Mouse (Mus musculus) 3134 (cell line): Measurements from ENCODE around the gene Micu1.

Source experiments
- DNase-seq: peaks from one replicate; pipeline ENCODE4 v3.0.0-alpha.2; 2011; ENCODE audit warnings: low spot score; ENCODE audit not compliant: insufficient read length; ENCODE audit errors: extremely low read depth

Micu1 gene

DNA sequence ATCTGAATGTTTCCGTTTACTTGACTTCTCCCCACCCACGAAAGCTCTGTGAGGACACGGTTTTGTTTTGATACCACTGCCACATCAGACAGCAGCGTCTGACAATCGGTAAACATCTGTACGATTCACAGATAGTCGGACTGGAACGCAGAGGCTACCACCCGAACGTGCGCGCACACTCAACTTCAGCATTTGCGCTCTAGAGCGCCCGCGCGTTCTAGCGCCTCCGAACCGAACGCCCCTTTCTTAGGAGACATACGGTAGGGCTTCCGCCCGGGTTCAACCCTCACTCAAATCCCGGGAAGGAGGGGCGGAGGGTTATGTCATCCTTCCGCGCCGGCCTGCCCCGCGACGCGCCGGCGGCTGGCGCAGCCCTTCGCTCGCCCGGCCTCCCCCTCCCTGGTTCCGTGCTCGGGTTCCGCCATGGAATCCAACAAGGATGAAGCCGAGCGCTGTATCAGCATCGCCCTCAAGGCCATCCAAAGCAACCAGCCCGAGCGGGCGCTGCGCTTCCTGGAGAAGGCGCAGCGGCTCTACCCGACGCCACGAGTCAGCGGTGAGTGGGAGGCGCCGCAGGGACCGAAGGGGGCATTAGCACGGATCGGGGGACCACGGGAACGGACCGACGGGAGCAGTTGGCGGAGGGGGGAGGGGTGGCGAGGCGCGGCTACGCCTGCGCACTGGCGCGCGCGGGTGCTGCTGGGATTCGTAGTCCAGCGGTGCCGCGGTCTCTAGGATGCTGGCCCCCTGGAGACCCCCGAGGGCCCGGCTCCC lies 177.2 kb downstream of the Micu1 start, which contains the start of gene Dnajb12:
Gene Dnajb12, plus strand, starts transcription at position 302 of the 774 bp plus-strand sequence.
- peak; percentile 95 for DNase-seq

DNA sequence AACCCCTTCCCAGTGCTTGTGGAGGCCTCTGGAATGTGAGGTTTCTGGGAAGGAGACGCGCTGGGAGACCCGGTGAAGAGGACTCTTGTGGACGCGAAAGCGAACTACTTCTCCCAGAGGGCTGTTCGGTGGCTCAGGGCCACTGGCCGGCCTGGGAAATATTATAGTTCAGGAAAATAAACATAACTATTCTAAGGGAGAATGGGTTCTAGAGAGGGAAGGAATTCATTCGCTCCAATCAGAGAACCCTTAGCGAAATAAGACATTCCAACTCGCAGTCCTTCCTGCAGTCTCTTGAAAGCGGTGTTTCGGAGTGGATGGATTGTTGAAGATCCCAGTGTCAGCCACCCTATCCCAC lies 177.7 kb downstream of the Micu1 start:
- no peak for DNase-seq

DNA sequence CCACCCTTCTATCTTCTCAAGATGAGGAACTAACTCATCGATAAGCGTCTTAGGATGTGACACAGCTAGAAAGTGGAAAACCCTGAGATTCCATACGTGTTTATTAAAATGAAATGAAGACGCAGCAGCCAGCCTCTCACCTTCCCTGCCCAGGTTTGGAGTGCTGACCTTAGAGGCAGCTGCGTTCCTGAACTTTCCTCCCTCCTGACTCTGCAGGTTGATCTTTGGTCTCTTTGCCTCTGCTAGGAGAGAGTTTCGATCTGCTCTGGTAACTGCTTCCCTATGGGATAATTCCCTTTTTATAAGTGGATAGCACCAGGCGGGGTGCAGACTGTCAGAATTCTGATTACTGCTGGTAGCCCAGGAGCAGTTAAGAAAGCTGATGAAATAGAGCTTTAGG lies 178.6 kb downstream of the Micu1 start:
- DNase-seq, result no peak

DNA sequence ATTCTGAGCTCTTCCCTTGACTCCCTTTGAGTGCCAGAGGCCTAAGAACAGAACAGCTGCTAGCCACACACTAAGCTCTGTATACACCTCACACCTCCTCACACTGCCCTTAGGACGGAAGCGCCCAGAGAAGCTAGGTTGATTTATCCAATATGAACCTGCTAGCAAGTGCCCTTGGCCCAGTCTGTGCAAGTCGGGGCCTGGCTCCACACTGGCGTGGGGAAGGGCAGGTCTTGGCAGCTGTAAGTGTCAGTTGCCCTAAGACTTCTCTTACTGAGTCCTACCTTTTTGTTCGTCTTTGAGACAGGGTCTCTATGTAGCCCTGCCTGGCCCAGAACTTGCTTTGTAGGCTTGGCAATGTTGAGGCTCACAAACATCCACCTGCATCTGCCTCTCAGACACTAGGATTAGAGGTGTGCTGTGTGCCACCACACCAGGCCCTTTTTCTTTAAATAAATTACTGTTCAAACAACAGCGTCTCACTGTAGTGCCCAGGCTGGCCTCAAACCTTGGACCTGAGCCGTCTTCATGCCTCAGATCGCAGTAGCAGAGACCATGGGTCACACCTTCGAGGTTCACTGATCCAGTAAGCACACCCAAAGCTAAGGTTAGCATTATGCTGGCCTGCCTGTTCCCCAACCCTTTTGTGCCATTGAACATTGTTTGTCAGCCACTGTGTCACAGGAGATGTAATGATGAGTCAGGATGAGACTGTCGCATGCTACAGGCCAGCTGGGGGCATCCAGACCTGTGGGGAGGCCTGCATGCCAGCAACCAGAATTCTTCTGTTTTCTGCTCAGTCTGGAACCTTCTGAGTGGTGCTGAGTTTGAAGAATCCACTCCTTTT lies 182.3 kb downstream of the Micu1 start:
- DNase-seq, result no peak

DNA sequence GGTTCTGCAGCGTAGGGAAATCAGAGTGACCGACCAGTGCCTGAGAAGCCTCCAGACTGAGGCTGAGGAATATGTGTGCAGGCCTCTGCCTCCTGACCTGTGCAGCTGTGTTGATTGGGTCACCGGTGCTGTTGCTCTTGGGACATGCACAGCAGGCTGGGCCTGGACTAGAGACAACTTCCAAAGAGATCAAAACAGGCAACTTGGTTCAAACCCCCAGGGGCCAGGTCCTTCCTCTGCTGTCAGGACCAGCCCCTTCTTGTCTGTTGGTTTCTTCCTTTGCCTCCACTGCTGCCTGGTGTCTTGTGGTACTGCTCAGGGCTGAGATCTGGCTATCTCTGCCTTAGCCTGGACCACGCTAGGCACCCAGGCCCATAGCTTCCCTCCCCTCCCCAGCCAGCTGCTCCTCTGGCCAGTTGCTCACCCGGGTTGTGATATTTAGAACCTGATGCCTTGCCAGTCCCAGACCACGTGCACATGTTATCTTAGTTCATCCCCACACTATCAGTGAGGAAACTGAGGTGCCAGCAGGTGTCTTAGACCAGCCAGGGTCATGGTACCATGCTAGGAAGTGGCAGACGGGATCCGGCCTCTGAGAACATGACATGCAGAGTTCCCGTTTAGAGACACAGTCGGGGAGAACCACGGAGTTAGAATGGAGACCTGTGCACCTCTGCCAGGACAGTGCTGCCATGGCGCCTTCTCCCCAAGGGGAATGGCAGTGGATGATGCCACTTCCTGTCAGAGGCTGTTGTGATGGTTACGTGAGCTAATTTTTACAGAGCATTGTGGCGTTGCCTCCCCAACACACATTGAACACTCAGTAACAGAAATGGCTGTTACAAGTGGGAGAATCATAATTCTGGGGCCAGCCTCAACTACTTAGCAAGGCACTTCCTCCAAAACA lies 183.2 kb downstream of the Micu1 start:
- no peak for DNase-seq

DNA sequence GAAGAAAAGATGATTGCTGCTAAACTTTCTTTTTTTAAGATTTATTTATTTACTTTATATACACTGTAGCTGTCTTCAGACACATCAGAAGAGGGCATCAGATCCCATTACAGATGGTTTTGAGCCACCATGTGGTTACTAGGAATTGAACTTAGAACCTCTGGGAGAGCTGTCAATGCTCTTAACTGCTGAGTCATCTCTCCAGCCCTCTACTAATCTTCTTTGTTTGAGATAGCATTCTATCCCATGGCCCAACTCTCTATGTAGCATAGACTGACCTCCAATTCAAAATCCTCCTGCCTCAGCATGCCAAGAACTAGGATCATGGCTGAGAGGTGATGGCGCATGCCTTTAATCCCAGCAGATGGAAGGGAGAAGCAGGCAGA lies 183.8 kb downstream of the Micu1 start:
- DNase-seq, result no peak

DNA sequence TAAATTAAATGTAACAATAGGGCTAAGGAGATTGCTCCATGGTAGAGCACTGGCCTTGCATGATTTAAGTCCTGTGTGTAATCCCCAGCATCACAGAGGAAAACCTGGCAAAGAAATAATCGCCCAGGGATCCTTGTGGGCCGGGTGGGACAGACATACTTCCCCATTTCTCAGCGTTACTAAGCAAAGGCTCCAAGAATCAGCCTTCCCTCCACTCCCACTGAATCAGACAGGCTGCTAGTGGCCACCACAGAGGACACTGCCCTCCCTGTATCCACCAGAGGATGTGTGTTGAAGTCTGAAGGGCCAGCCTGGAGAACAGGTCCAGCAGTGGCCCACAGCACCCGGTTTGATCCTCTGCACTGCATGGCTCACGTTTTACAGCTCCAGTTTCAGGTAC lies 185.2 kb downstream of the Micu1 start:
- DNase-seq, result no peak

DNA sequence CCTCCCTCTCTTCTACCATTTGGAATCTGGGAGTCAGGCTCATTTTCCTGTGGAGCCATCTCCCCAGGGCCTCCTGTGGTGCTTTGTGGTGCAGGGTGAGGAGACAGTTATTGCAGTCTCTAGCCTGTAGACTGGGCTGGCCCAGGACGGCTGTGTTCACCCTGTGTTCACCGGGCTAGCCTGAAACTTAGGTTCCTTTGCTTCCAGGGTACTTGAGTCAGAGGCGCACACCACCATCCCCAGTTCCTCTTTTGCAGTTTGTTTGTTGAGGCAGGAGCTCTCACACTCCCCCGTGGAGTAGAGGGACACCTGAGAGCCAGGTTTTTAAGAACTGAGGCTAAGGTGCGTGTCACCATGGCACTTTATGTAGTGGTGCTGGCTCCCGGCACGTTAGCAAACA lies 187.1 kb downstream of the Micu1 start:
- no peak for DNase-seq

DNA sequence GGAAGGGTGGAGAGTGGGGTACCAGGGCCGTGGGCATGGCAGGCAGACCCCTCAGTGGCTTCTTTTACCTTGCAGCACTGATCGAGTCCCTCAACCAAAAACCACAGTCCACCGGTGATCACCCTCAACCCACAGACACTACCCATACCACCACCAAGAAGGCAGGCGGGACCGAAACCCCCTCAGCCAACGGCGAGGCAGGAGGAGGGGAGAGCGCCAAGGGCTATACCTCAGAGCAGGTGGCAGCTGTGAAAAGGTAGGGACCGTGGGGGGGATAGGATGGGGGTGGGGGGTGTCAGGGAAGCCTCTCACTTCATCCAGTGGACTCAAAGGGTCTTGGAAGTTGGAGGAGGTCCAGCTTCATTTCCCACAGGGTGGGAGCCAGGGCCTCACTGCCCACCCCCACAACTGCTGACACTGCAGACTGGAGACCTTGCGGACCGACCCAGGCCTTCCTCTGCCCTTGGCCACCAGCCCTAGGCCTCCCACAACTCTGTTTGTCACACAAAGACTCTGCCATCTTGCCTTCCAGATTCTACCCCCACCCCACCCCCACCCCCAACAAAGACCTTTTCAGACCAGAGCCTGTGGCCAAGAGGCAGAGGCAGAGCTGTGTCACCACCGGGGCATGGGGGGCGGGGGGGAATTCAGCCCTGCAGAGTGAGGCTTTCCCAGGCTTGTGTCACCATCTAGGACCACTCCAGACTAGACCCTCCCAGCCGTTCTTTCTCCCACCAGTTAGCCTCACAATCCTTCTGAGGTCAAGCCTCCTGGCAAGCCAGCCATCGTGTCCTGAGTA lies 187.9 kb downstream of the Micu1 start:
- no peak for DNase-seq

DNA sequence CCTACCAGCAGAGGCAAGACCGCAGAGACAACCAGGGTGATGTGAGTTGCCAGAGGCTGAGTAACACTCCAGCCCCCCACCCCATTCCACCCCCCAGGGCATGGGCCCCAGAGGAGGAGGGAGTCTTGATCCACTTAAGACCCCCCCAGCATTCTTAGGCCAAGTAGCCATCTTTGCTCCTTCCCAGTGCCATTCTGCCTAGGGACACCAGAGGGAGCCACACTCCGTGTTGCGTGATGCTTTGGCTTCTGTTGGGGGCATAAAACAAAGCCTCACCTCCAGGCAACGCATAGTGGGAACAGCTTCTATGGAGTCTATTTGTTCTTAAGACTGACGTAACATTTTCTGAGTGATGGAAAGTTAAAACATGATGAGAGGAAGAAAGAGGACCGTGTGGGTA lies 190.7 kb downstream of the Micu1 start:
- no peak for DNase-seq

DNA sequence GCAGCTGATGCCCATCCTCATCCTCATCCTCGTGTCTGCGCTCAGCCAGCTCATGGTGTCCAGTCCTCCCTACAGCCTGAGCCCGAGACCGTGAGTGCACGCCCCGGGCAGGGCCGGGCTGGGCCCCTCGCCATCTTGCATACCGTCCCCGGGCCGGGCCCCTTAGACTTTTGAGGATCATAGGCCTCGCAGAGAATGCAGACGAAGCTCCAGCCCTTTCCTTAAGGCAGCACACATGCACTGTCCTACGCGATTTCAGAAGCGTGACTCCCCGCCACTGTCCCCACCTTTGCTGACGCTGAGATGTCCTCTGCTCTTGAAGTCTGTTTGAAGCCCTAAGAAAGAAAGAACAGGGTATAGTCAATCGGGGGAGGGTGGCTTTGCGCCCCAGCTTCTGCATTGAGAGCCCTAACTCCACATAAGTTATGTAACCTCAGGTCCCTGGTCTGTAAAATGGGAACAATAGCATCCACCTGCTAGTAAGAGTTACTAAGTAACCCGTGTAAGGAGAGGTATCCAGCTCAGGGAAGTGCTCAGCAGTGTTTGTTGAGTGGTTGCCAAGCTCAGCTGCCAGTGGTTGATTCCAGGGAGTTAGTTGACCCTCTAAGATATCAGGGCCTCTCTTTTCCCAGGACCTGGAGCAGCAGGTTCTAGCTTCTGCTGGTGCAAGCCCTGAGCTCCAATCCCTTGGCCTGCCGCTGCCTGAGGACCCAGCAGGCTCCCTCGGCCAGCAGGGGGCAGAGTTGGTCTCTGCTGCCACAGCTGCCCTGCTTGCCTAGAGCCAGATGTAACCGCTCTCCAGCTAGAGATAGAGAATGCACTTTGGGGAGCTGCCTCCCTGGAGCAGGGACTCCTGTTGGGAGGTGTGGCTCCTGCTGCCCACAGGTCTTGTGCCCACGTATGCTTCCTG lies 192.2 kb downstream of the Micu1 start:
- DNase-seq, result peak; percentile 78

DNA sequence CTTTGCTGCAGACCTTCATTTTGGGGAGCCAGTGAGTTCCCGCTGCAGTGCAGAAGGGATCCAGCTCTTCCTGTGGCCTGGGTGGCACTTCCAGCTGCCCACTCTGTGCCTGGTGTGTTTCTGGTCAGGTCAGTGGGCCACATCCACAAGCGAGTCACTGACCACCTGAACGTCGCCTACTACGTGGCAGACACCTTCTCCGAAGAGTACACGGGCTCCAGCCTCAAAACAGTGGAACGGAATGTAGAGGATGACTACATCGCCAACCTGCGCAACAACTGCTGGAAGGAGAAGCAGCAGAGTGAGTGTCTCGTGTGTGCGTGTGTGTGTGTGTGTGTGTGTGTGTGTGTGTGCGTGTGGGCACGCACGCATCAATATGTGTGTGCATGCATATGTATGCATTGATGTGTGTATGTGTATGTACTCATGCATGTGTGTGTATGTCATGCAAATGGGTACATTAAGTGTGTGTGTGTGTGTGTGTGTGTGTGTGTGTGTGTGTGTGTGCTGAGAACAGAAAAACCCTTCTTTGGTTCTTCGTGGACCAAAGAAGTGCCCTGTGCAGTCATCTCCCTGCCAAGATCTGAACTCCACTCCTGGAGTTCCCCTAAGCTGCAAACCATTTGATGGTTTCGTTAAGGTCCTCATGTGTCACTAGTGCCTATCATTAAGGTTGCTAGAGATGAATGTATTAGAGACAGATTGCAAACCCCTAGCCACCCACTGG lies 193.3 kb downstream of the Micu1 start:
- DNase-seq, result no peak

DNA sequence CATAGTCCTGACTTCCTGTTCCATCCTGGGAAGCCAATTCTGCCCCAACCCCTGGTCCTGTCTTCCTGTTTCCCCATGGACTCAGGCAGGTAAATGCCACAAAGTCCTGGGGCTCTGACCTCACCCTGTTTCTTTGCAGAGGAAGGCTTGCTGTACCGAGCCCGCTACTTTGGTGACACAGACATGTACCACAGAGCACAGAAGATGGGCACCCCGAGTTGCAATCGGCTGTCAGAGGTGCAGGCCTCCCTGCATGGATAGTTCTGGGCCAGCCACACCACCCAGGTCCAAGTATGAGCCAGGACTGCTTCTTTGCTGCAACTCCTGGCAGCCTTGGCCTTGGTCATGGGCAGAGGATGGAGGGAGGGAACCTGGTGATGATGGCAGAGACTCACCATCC lies 193.9 kb downstream of the Micu1 start:
- no peak for DNase-seq

DNA sequence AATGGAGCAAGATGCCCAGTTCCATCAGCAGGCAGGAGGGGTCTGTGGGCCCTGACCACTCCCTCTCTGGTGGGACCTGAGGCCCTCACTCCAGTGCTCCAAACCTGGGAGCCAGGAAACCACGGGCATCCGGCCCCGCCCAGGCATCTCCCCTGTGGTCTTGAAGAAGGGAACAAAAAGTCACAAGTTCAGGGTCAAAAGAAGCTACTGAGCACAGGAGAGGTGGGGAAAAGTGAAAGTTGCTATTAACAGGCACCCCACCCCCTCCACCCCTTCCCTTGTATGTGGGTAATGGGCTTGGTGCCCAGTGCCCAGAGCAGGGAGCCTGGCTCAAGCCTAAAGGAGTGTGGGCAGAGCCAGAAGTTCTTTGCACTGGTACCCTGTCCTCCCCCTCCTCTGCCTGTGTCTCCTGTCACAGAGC lies 194.6 kb downstream of the Micu1 start:
- peak; percentile 77 for DNase-seq

DNA sequence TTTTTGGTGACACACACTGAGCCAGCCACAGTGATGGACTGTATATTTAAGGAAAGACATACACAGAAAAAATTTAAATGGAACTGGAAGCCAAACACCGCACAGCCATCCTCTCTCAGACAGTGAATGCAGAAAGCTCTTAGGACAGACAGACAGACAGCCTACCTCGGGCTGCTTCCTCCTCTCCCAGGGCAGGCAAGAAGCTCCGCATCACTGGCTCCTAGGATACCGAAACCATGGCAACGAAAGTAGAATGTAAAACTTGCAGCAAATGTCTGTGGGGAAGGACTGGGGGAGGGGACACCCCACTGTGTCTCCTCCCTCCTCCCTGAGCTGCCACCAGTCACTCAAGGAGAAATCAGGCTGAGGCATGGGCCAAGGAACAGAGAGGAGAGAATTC lies 195.2 kb downstream of the Micu1 start:
- DNase-seq, result peak; percentile 58

DNA sequence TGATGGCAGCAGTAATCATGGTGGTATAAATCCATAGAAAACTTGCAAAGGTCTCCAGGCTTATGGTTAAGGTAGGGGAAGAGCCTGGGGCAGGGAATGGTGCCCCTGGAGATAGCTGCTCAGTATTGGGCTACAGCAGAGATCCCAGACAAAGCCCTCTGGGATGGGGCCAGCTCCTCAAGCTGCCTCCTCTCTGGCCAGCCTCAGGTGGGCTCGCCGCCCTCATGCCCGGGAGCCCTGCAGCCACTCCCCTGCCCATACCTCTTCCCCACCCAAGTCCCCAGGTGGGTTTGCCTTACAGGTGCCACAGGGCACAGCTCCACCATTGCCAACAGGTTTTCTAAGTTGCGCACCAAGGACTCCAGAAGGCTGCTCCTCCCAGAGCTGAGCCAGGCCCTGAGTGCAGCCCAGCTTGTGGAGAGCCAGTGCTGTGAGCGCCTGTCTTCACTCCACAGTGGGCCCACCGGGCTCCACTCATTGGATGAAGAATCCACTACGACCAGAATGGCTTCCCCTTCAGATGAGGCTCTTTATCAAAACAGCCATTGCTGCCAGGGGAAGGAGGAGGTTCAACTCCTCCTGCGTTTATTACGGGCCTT lies 196.0 kb downstream of the Micu1 start:
- DNase-seq, result no peak

DNA sequence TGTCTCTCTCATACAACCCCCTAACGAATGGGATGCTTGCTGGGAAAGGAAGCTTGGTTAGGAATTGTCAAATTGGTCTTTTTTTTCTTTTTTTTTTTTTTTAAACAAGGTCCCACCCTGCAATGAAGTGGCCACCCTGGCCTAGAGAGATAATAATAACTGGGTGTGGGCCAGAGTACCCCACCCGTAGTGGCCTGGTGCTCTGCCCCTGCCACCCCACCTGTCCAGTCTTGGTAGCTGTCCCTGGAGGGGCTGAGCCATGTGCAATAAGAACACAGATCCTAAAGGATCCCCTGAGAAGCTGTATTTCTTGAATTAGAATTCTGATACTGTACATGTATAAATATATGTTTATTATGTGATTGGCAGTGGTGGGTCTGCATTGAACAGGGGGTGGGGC lies 196.7 kb downstream of the Micu1 start:
- DNase-seq, result no peak
